Mouse (Mus musculus) adrenal gland, postnatal 10 days (tissue): ENCODE results near the gene Men1. TPM values are rescaled to one million over a fixed set of nuclear protein-coding genes. Genes with fewer than 3 reads are reported as not detected.

ENCODE experiments used
- microRNA-seq: library from miRNA; unstranded; fragments of <30 nt; microRNA quantifications from one replicate; pipeline ENCODE4 v1.2.0, GENCODE M21; 2021
- total RNA-seq, 2 experiments: library from RNA; stranded (reverse); gene quantifications; 2 replicates each; pipeline ENCODE4 v1.2.3; 2021

Gene Men1
- total RNA-seq, 2 experiments from 2014 or later: 37.1 to 38.7 TPM

Small RNAs within 50 kb of the gene (microRNA-seq; reads per million reads assigned to microRNA genes)
- gene Mir6989: 1.4 reads per million

Other genes starting within 250 kb of the Men1 start
- 1 to 10 TPM; 7.0 to 7.1 TPM for gene Cdca5, start 250.0 kb upstream of the Men1 start, total RNA-seq
- under 1 TPM in 1 of 2 experiments, not detected in 1; 0.82 TPM for gene AC131692.1, start 240.6 kb upstream of the Men1 start, total RNA-seq
- gene Naaladl1, start 229.2 kb upstream of the Men1 start, total RNA-seq: under 1 TPM; 0.24 to 0.30 TPM
- 10 to 100 TPM; 15.9 to 17.2 TPM for gene Sac3d1, start 216.3 kb upstream of the Men1 start, total RNA-seq
- gene Snx15, start 206.7 kb upstream of the Men1 start, total RNA-seq: 10 to 100 TPM; 19.6 to 21.8 TPM
- gene Batf2, start 194.0 kb upstream of the Men1 start, total RNA-seq: 1 to 10 TPM in 1 of 2 experiments, under 1 TPM in 1; 0.57 to 1.6 TPM
- gene Arl2, start 193.4 kb upstream of the Men1 start, total RNA-seq: 10 to 100 TPM; 63.1 to 63.7 TPM
- under 1 TPM; 0.72 to 0.79 TPM for gene Majin, start 150.6 kb upstream of the Men1 start, total RNA-seq
- 10 to 100 TPM; 16.9 to 18.2 TPM for gene Gpha2, start 108.6 kb upstream of the Men1 start, total RNA-seq
- 10 to 100 TPM; 52.9 to 56.9 TPM for gene Ppp2r5b, start 99.1 kb upstream of the Men1 start, total RNA-seq
- 10 to 100 TPM; 25.0 to 30.2 TPM for gene Atg2a, start 93.3 kb upstream of the Men1 start, total RNA-seq
- 100 to 1,000 TPM; 104 to 106 TPM for gene Ehd1, start 58.3 kb upstream of the Men1 start, total RNA-seq
- gene Cdc42bpg, start 28.5 kb upstream of the Men1 start, total RNA-seq: 10 to 100 TPM; 10.3 to 11.6 TPM
- 10 to 100 TPM; 35.9 to 54.6 TPM for gene Map4k2, start 6.2 kb downstream of the Men1 start, total RNA-seq
- 100 to 1,000 TPM; 166 to 186 TPM for gene Sf1, start 28.7 kb downstream of the Men1 start, total RNA-seq
- 100 to 1,000 TPM in 1 of 2 experiments, 10 to 100 TPM in 1; 92.0 to 223 TPM for gene Pygm, start 49.4 kb downstream of the Men1 start, total RNA-seq
- gene Rasgrp2, start 64.4 kb downstream of the Men1 start, total RNA-seq: 10 to 100 TPM; 53.2 to 54.9 TPM
- gene Nrxn2, start 83.8 kb downstream of the Men1 start, total RNA-seq: 10 to 100 TPM in 1 of 2 experiments, 1 to 10 TPM in 1; 7.5 to 14.5 TPM
- not detected for gene Slc22a12, start 208.1 kb downstream of the Men1 start, total RNA-seq